In genomic region chr11:7555613-7556274, GRCm38 (mm10) we compare ENCODE assay signal across 26 mouse cellular contexts.
A peak's percentile ranks its signal among the peaks of the same experiment; 100 is the strongest.
DNase-seq lines count a peak whose midpoint lies in the region; ATAC-seq lines count a peak whose summit lies in the region.
"Had no signal": no experiment of that assay in that cellular context is flagged by ENCODE, and none has a peak within 500 bp of the region (broad histone marks: within the 10 kb centered on the region; RNA-seq: fewer than 3 reads in every experiment).

No protein-coding gene starts in this region.

- H3K36me3 ChIP-seq in lung, embryonic 15.5 days, result no peaks in the 10 kb centered on the region
- no peaks in the 10 kb centered on the region for H3K36me3 ChIP-seq in intestine, embryonic 15.5 days
- no peaks in the 10 kb centered on the region for H3K36me3 ChIP-seq in midbrain, embryonic 15.5 days (replicated peaks)
- H3K36me3 ChIP-seq: forebrain, embryonic 10.5 days; heart, embryonic 10.5 days; limb, embryonic 13.5 days; liver, embryonic 13.5 days; midbrain, embryonic 10.5 days; neural tube, embryonic 15.5 days had no signal

- no peak overlapping the region for H3K27ac ChIP-seq in lung, embryonic 15.5 days
- no peak overlapping the region for H3K27ac ChIP-seq in intestine, embryonic 15.5 days
- no peak overlapping the region for H3K27ac ChIP-seq in midbrain, embryonic 15.5 days
- H3K27ac ChIP-seq: forebrain, embryonic 10.5 days; heart, embryonic 10.5 days; limb, embryonic 13.5 days; liver, embryonic 13.5 days; macrophage; midbrain, embryonic 10.5 days; neural tube, embryonic 15.5 days had no signal

- peak; percentile 88 for ATAC-seq in lung, embryonic 15.5 days (ENCODE audit: borderline replicate concordance, extremely low read depth, low FRiP score, low TSS enrichment)
- no peak for ATAC-seq in intestine, embryonic 15.5 days
- no peak for ATAC-seq in midbrain, embryonic 15.5 days (replicated peaks)
- ATAC-seq: CD4-positive, CD25-positive, alpha-beta regulatory T cell, adult 4 months; forebrain, postnatal 0 days; hindbrain, embryonic 16.5 days; intestine, postnatal 0 days had no signal

- no peak overlapping the region for H3K4me3 ChIP-seq in lung, embryonic 15.5 days
- H3K4me3 ChIP-seq in intestine, embryonic 15.5 days (replicated peaks), result no peak overlapping the region
- H3K4me3 ChIP-seq in midbrain, embryonic 15.5 days, result no peak overlapping the region
- H3K4me3 ChIP-seq: forebrain, embryonic 10.5 days; heart, embryonic 10.5 days; limb, embryonic 13.5 days; liver, embryonic 13.5 days; midbrain, embryonic 10.5 days; neural tube, embryonic 15.5 days had no signal

- DNase-seq in heart, adult 18-20 months, result peak; percentile 12 to 22
- no peak for DNase-seq in heart, adult 8-10 months (ENCODE audit: low spot score)
- peak; percentile 1 for DNase-seq in layer of hippocampus, adult 9-10 months (ENCODE audit: low spot score)
- DNase-seq in layer of hippocampus, postnatal 25 days (ENCODE audit: extremely low spot score in 1 of 2, low spot score in 1 of 2), result no peak
- DNase-seq in lung, postnatal 36 days, result peak; percentile 26
- DNase-seq: adrenal gland, adult 2 months; cerebellum, adult 11 months; cerebellum, adult 9-11 months; forebrain, postnatal 0 days; gastrocnemius, postnatal 36 days; liver, embryonic 13.5 days; right cerebral cortex, adult 18-20 months; right cerebral cortex, postnatal 4 days; thymus, postnatal 36 days had no signal

- H3K4me2 ChIP-seq in lung, embryonic 15.5 days, result no peak overlapping the region
- H3K4me2 ChIP-seq in intestine, embryonic 15.5 days (replicated peaks), result no peak overlapping the region
- no peak overlapping the region for H3K4me2 ChIP-seq in midbrain, embryonic 15.5 days
- H3K4me2 ChIP-seq: limb, embryonic 13.5 days; liver, embryonic 13.5 days; neural tube, embryonic 15.5 days had no signal

- no peaks in the 10 kb centered on the region for H3K9me3 ChIP-seq in lung, embryonic 15.5 days
- no peaks in the 10 kb centered on the region for H3K9me3 ChIP-seq in intestine, embryonic 15.5 days
- H3K9me3 ChIP-seq in midbrain, embryonic 15.5 days, result no peaks in the 10 kb centered on the region
- H3K9me3 ChIP-seq: forebrain, embryonic 10.5 days; heart, embryonic 10.5 days; limb, embryonic 13.5 days; liver, embryonic 13.5 days; midbrain, embryonic 10.5 days; neural tube, embryonic 15.5 days had no signal

- no peaks in the 10 kb centered on the region for H3K27me3 ChIP-seq in lung, embryonic 15.5 days
- no peaks in the 10 kb centered on the region for H3K27me3 ChIP-seq in intestine, embryonic 15.5 days (replicated peaks)
- H3K27me3 ChIP-seq in midbrain, embryonic 15.5 days (replicated peaks), result no peaks in the 10 kb centered on the region
- H3K27me3 ChIP-seq: limb, embryonic 13.5 days; liver, embryonic 13.5 days; neural tube, embryonic 15.5 days had no signal

- H3K9ac ChIP-seq in lung, embryonic 15.5 days, result no peak overlapping the region
- H3K9ac ChIP-seq in intestine, embryonic 15.5 days, result no peak overlapping the region
- no peak overlapping the region for H3K9ac ChIP-seq in midbrain, embryonic 15.5 days
- H3K9ac ChIP-seq: forebrain, postnatal 0 days; limb, embryonic 13.5 days; liver, embryonic 13.5 days; neural tube, embryonic 15.5 days had no signal

- 0 out of 2 replicates have a peak, but pooled peaks cover 6% of the 10 kb centered on the region for H3K4me1 ChIP-seq in lung, embryonic 15.5 days
- no peaks in the 10 kb centered on the region for H3K4me1 ChIP-seq in intestine, embryonic 15.5 days (replicated peaks)
- H3K4me1 ChIP-seq in midbrain, embryonic 15.5 days, result no peaks in the 10 kb centered on the region
- H3K4me1 ChIP-seq: forebrain, embryonic 10.5 days; heart, embryonic 10.5 days; limb, embryonic 13.5 days; liver, embryonic 13.5 days; midbrain, embryonic 10.5 days; neural tube, embryonic 15.5 days had no signal

- WGBS in lung, embryonic 15.5 days, result 42% methylated on average over 6 of the region's 6 CpGs
- WGBS in intestine, embryonic 15.5 days, result 67% methylated on average over 6 of the region's 6 CpGs
- WGBS in midbrain, embryonic 15.5 days, result 84% methylated on average over 6 of the region's 6 CpGs

Comparison
In these comparisons a context has a peak if more than half of its experiments do, and no peak if none do; other contexts are left out.
1. DNase-seq: peak in heart, adult 18-20 months (2 of 2), layer of hippocampus, adult 9-10 months (single experiment) and lung, postnatal 36 days (single experiment); none in heart, adult 8-10 months (single experiment) and layer of hippocampus, postnatal 25 days (0 of 2).